Comparison of ENCODE assay signal across 12 mouse cellular contexts in the genomic region with DNA sequence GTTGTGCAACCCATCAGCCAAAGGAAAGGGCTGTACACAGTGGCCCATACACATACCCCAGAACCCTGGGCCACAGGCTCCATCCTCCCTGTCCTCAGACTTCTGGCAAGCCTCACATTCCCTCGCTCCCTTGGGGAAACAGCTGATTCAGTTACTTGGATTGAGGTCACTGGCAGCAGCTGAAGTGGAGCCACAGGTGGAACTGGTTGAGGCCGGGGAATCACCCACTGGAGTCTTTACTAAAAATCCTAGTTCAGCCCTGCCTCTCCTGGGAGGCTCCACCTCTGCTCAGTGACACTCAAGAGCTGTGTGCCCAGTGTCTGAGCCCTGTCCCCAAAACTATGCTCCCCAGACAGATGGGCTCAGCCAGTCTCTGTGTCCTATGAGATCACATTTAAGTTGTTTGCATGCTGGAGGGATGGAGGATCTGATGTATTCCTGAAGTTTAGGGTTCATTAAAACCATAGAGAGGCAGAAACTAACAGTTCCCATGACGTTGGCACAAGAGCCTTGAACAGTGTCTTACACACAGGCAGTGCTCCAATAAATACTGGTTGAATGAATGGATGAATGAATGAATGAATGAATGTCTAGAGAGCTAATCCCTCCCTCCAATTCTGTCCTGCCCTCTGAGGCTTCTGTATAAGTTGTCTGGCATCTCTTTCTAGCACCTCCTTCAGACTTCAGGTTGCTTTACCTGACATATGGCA. TPM values are rescaled to one million over a fixed set of nuclear protein-coding genes. Genes with fewer than 3 reads are reported as not detected.
A peak's percentile ranks its signal among the peaks of the same experiment; 100 is the strongest.
DNase-seq lines count a peak whose midpoint lies in the region; ATAC-seq and TF ChIP-seq lines count a peak whose summit lies in the region.
"Had no signal": no experiment of that assay in that cellular context is flagged by ENCODE, and none has a peak within 500 bp of the region (broad histone marks: within the 10 kb centered on the region; RNA-seq: fewer than 3 reads in every experiment).

No protein-coding gene starts in this region.

- no peak overlapping the region for H3K4me3 ChIP-seq in limb, embryonic 14.5 days (replicated peaks; ENCODE audit: low read length)
- H3K4me3 ChIP-seq in stomach, embryonic 16.5 days (replicated peaks; ENCODE audit: low read length): no peak overlapping the region
- no peak overlapping the region for H3K4me3 ChIP-seq in kidney, embryonic 16.5 days (ENCODE audit: low read length)
- H3K4me3 ChIP-seq: hindbrain, embryonic 10.5 days; lung, embryonic 15.5 days had no signal

- peak; percentile 26; the same call in 1 of the 2 replicates for ATAC-seq in limb, embryonic 14.5 days (ENCODE audit: low FRiP score, low read depth)
- no peak; the same call in 1 of the 2 replicates for ATAC-seq in stomach, embryonic 16.5 days (ENCODE audit: insufficient read depth, low FRiP score)
- ATAC-seq in kidney, embryonic 16.5 days (ENCODE audit: low FRiP score, low TSS enrichment): no peak

- H3K27ac ChIP-seq in limb, embryonic 14.5 days (replicated peaks; ENCODE audit: low read depth, low read length): no peak overlapping the region
- H3K27ac ChIP-seq in stomach, embryonic 16.5 days (ENCODE audit: low read length): peak overlapping the region; percentile 51; the same call in 1 of the 2 replicates
- H3K27ac ChIP-seq in kidney, embryonic 16.5 days (ENCODE audit: low read length): no peak overlapping the region
- H3K27ac ChIP-seq: hindbrain, embryonic 10.5 days; lung, embryonic 15.5 days had no signal

- H3K4me2 ChIP-seq in limb, embryonic 14.5 days (replicated peaks; ENCODE audit: low read depth, low read length, severe bottlenecking): no peak overlapping the region
- no peak overlapping the region for H3K4me2 ChIP-seq in stomach, embryonic 16.5 days (ENCODE audit: low read depth, low read length)
- H3K4me2 ChIP-seq in kidney, embryonic 16.5 days (replicated peaks; ENCODE audit: low read depth, low read length): no peak overlapping the region
- H3K4me2 ChIP-seq: lung, embryonic 15.5 days had no signal

- TF ChIP-seq POLR2A in limb, embryonic 14.5 days (IDR thresholded peaks at IDR 0.05; ENCODE audit: borderline replicate concordance, extremely low read depth, insufficient read depth, insufficient read length): no peak

- H3K4me1 ChIP-seq in limb, embryonic 14.5 days (ENCODE audit: control insufficient read depth, insufficient read depth, low read length): no peaks in the 10 kb centered on the region
- peaks cover 13% of the 10 kb centered on the region for H3K4me1 ChIP-seq in stomach, embryonic 16.5 days (ENCODE audit: control insufficient read depth, insufficient read depth, low read length)
- no peaks in the 10 kb centered on the region for H3K4me1 ChIP-seq in kidney, embryonic 16.5 days (ENCODE audit: insufficient read depth, low read length)

- no peaks in the 10 kb centered on the region for H3K27me3 ChIP-seq in limb, embryonic 14.5 days (ENCODE audit: control insufficient read depth, insufficient read depth, low read length)
- H3K27me3 ChIP-seq in stomach, embryonic 16.5 days (ENCODE audit: control insufficient read depth, insufficient read depth, low read length): no peaks in the 10 kb centered on the region
- no peaks in the 10 kb centered on the region for H3K27me3 ChIP-seq in kidney, embryonic 16.5 days (ENCODE audit: insufficient read depth, low read length)
- H3K27me3 ChIP-seq: lung, embryonic 15.5 days had no signal

- 65% methylated on average over 3 of the region's 3 CpGs for WGBS in limb, embryonic 14.5 days
- WGBS in stomach, embryonic 16.5 days: 68% methylated on average over 3 of the region's 3 CpGs
- WGBS in kidney, embryonic 16.5 days: 78% methylated on average over 3 of the region's 3 CpGs

- H3K9me3 ChIP-seq in limb, embryonic 14.5 days (ENCODE audit: control insufficient read depth, low read length): no peaks in the 10 kb centered on the region
- H3K9me3 ChIP-seq in stomach, embryonic 16.5 days (replicated peaks; ENCODE audit: control insufficient read depth, low read length): no peaks in the 10 kb centered on the region
- no peaks in the 10 kb centered on the region for H3K9me3 ChIP-seq in kidney, embryonic 16.5 days (ENCODE audit: low read length)
- H3K9me3 ChIP-seq: hindbrain, embryonic 10.5 days; lung, embryonic 15.5 days had no signal

- H3K9ac ChIP-seq in limb, embryonic 14.5 days (ENCODE audit: low read depth, low read length, severe bottlenecking): no peak overlapping the region
- H3K9ac ChIP-seq in stomach, embryonic 16.5 days (ENCODE audit: low read length): no peak overlapping the region
- no peak overlapping the region for H3K9ac ChIP-seq in kidney, embryonic 16.5 days (replicated peaks; ENCODE audit: low read length)
- H3K9ac ChIP-seq: lung, embryonic 15.5 days had no signal

- DNase-seq in adrenal gland, postnatal 10 days: peak; percentile 43
- DNase-seq in adrenal gland, postnatal 4 days (ENCODE audit: low spot score in 2 of 2): no peak
- peak; percentile 45 for DNase-seq in left cerebral cortex, postnatal 4 days
- DNase-seq in left cerebral cortex, postnatal 10 days (ENCODE audit: extremely low spot score in 1 of 2, low spot score in 2 of 2): no peak
- peak; percentile 39 for DNase-seq in limb, embryonic 14.5 days (ENCODE audit: low spot score)
- DNase-seq in thymus, postnatal 10 days (ENCODE audit: low spot score in 2 of 2): no peak
- DNase-seq: kidney, adult 9 months; thymus, postnatal 4 days had no signal

- no peaks in the 10 kb centered on the region for H3K36me3 ChIP-seq in limb, embryonic 14.5 days (ENCODE audit: control insufficient read depth, insufficient read depth, low read length)
- H3K36me3 ChIP-seq in stomach, embryonic 16.5 days (ENCODE audit: control insufficient read depth, insufficient read depth, low read length): no peaks in the 10 kb centered on the region
- no peaks in the 10 kb centered on the region for H3K36me3 ChIP-seq in kidney, embryonic 16.5 days (ENCODE audit: insufficient read depth, low read length)
- H3K36me3 ChIP-seq: hindbrain, embryonic 10.5 days; lung, embryonic 15.5 days had no signal

- intact Hi-C loops in left cerebral cortex, postnatal 4 days (cut with DNase I): no loop called here
- intact Hi-C loops in left cerebral cortex, postnatal 10 days (cut with DNase I): no loop called here

RNA-seq across cellular contexts. Expression of a gene that starts 7.5 kb away (rescaled TPM):
- under 1 TPM in 1 of 2 experiments, not detected in 1; 0.15 TPM for total RNA-seq in adrenal gland, postnatal 10 days (2021)
- total RNA-seq in adrenal gland, postnatal 4 days (2021): under 1 TPM; 0.51 to 0.73 TPM
- total RNA-seq in left cerebral cortex, postnatal 4 days (2021): under 1 TPM; 0.16 to 0.52 TPM
- total RNA-seq in left cerebral cortex, postnatal 10 days (2021): under 1 TPM; 0.18 to 0.24 TPM
- 0.03 and 0.09 TPM in 2 replicates for polyA plus RNA-seq in limb, embryonic 14.5 days (2012; rRNA removed)
- polyA plus RNA-seq in limb, embryonic 14.5 days (2014; fragmentation: Nextera tagmentation; extraction: Ambion mirVana): not detected in 2 replicates
- polyA plus RNA-seq in stomach, embryonic 16.5 days (2015; fragmentation: Nextera tagmentation; extraction: Ambion mirVana): 9.7 and 13.2 TPM in 2 replicates
- 0.16 and 0.33 TPM in 2 replicates for polyA plus RNA-seq in kidney, embryonic 16.5 days (2015; fragmentation: Nextera tagmentation; extraction: Ambion mirVana)

RNA-seq across cellular contexts. Expression of a gene that starts 45.8 kb away (rescaled TPM):
- total RNA-seq in adrenal gland, postnatal 10 days (2021): 10 to 100 TPM; 14.7 to 19.1 TPM
- 10 to 100 TPM; 11.0 to 11.5 TPM for total RNA-seq in adrenal gland, postnatal 4 days (2021)
- total RNA-seq in left cerebral cortex, postnatal 4 days (2021): under 1 TPM; 0.34 to 0.56 TPM
- total RNA-seq in left cerebral cortex, postnatal 10 days (2021): under 1 TPM; 0.69 to 0.94 TPM
- 0.42 and 0.53 TPM in 2 replicates for polyA plus RNA-seq in limb, embryonic 14.5 days (2012; rRNA removed)
- 0.29 and 0.90 TPM in 2 replicates for polyA plus RNA-seq in limb, embryonic 14.5 days (2014; fragmentation: Nextera tagmentation; extraction: Ambion mirVana)
- 2.7 and 3.1 TPM in 2 replicates for polyA plus RNA-seq in stomach, embryonic 16.5 days (2015; fragmentation: Nextera tagmentation; extraction: Ambion mirVana)
- polyA plus RNA-seq in kidney, embryonic 16.5 days (2015; fragmentation: Nextera tagmentation; extraction: Ambion mirVana): 4.2 and 5.0 TPM in 2 replicates

Comparison
In these comparisons a context has a peak if more than half of its experiments do, and no peak if none do; other contexts are left out.
1. DNase-seq: peak in adrenal gland, postnatal 10 days (single experiment), left cerebral cortex, postnatal 4 days (single experiment) and limb, embryonic 14.5 days (single experiment); none in adrenal gland, postnatal 4 days (0 of 2), left cerebral cortex, postnatal 10 days (0 of 2) and thymus, postnatal 10 days (0 of 2).
2. RNA of a gene that starts 45.8 kb away (total RNA-seq): 14.7 to 19.1 TPM in adrenal gland, postnatal 10 days and 11.0 to 11.5 TPM in adrenal gland, postnatal 4 days; 0.69 to 0.94 TPM in left cerebral cortex, postnatal 10 days and 0.34 to 0.56 TPM in left cerebral cortex, postnatal 4 days; every median in the first group is over 4 times any median in the second.